Mouse (Mus musculus) bone marrow macrophage, adult 2 months (primary cell): ENCODE measurements around the gene Pus10. TPM values are rescaled to one million over a fixed set of nuclear protein-coding genes. Genes with fewer than 3 reads are reported as not detected.
"Not testable (repeated sequence)": the region's sequence is repeated elsewhere in the genome, so short reads cannot be mapped to it uniquely, and the experiment has no call there.

Experiments
- H3K27ac ChIP-seq: 2 replicates; pipeline ENCODE4 v1.5.1; 2012; ENCODE audit warnings: low read depth, low read length; ENCODE audit not compliant: insufficient read depth
- H3K4me1 ChIP-seq: 2 replicates; pipeline ENCODE4 v1.6.1; 2012; ENCODE audit warnings: low read length; ENCODE audit not compliant: control insufficient read depth, insufficient read depth
- H3K4me3 ChIP-seq: 2 replicates; pipeline ENCODE4 v1.5.1; 2012; ENCODE audit warnings: mild to moderate bottlenecking, low read length, moderate library complexity; ENCODE audit not compliant: insufficient read depth
- CTCF ChIP-seq: IDR thresholded peaks from 2 replicates; pipeline ENCODE4 v1.5.1; 2012; ENCODE audit warnings: low read depth, mild to moderate bottlenecking, low read length, moderate library complexity
- POLR2A ChIP-seq: IDR thresholded peaks from 2 replicates; pipeline ENCODE4 v1.6.1; 2012; ENCODE audit warnings: mild to moderate bottlenecking, low read depth, low read length, borderline replicate concordance
- polyA plus RNA-seq: library from polyadenylated mRNA; stranded (reverse); fragments of >200 nt; gene quantifications from 2 replicates; pipeline ENCODE4 v1.2.4, GENCODE M21; 2012; ENCODE audit not compliant: missing spikeins, insufficient read depth, insufficient read length

The Pus10 gene
- polyA plus RNA-seq, 1 experiment, result 15.6 TPM

GRCm38 (mm10) chr11:23753136-23753710 lies 87.7 kb downstream of the Pus10 start:
- no peak for TF ChIP-seq POLR2A
- no peak for TF ChIP-seq CTCF
- H3K27ac ChIP-seq, result no peak overlapping the region
- H3K4me3 ChIP-seq, result no peak overlapping the region
- H3K4me1 ChIP-seq, result peaks cover 18% of the 10 kb centered on the region

- no peak overlapping the region for H3K27ac ChIP-seq
- TF ChIP-seq CTCF (no peak), POLR2A (no peak)
- H3K4me3 ChIP-seq, result no peak overlapping the region
- peaks cover 22% of the 10 kb centered on the region for H3K4me1 ChIP-seq
Observed at GRCm38 (mm10) chr11:23754329-23754728, 88.9 kb downstream of the Pus10 start.

GRCm38 (mm10) chr11:23758218-23758617 lies 92.7 kb downstream of the Pus10 start:
- no peak overlapping the region for H3K27ac ChIP-seq
- TF ChIP-seq POLR2A, result no peak
- H3K4me3 ChIP-seq, result no peak overlapping the region
- peaks cover 17% of the 10 kb centered on the region for H3K4me1 ChIP-seq

GRCm38 (mm10) chr11:23762635-23763034 lies 97.2 kb downstream of the Pus10 start:
- no peak for TF ChIP-seq POLR2A
- no peak for TF ChIP-seq CTCF
- peak overlapping the region; percentile 60 for H3K27ac ChIP-seq
- H3K4me1 ChIP-seq, result peaks cover 18% of the 10 kb centered on the region
- H3K4me3 ChIP-seq, result no peak overlapping the region

- peaks cover 17% of the 10 kb centered on the region for H3K4me1 ChIP-seq
- H3K27ac ChIP-seq, H3K4me3 ChIP-seq: not testable (repeated sequence)
Observed at GRCm38 (mm10) chr11:23767369-23767768, 101.9 kb downstream of the Pus10 start.

- Histone ChIP-seq H3K4me1 (peaks cover 17% of the 10 kb centered on the region), H3K4me3 (no peak overlapping the region), H3K27ac (no peak overlapping the region)
- TF ChIP-seq CTCF, result no peak
- no peak for TF ChIP-seq POLR2A
Observed at GRCm38 (mm10) chr11:23767928-23768327, 102.5 kb downstream of the Pus10 start.

GRCm38 (mm10) chr11:23769033-23769432 lies 103.6 kb downstream of the Pus10 start:
- TF ChIP-seq CTCF (no peak), POLR2A (no peak)
- peak overlapping the region; percentile 53 for H3K27ac ChIP-seq
- peaks cover 13% of the 10 kb centered on the region for H3K4me1 ChIP-seq
- H3K4me3 ChIP-seq, result no peak overlapping the region; the same call in 1 of the 2 replicates

GRCm38 (mm10) chr11:23769686-23770509 lies 104.4 kb downstream of the Pus10 start:
- peaks cover 11% of the 10 kb centered on the region for H3K4me1 ChIP-seq
- H3K27ac ChIP-seq, result peak overlapping the region; percentile 95
- peak overlapping the region; percentile 97 for H3K4me3 ChIP-seq
- TF ChIP-seq CTCF (no peak), POLR2A (no peak)

GRCm38 (mm10) chr11:23770510-23770759 lies 105.0 kb downstream of the Pus10 start:
- no peak for TF ChIP-seq POLR2A
- no peak for TF ChIP-seq CTCF
- H3K27ac ChIP-seq, result peak overlapping the region; percentile 95

GRCm38 (mm10) chr11:23770760-23771506 lies 105.5 kb downstream of the Pus10 start, which contains the start of gene Rel:
TSS of gene Rel (minus strand) at chr11:23770970.
- TF ChIP-seq POLR2A (peak; percentile 71; the same call in 1 of the 2 replicates), CTCF (no peak)
- Histone ChIP-seq H3K4me3 (peak within 1 kb of the TSS; percentile 97), H3K4me1 (peaks cover 10% of the 10 kb centered on the region), H3K27ac (peak within 1 kb of the TSS; percentile 95)

More at GRCm38 (mm10) chr11:23770510-23770759, 105.0 kb downstream of the Pus10 start:
- Histone ChIP-seq H3K4me3 (peak overlapping the region; percentile 97), H3K4me1 (peaks cover 10% of the 10 kb centered on the region)
